Mouse (Mus musculus) stomach, embryonic 14.5 days (tissue): ENCODE data around the gene Tuba1b. TPM values are rescaled to one million over a fixed set of nuclear protein-coding genes. Genes with fewer than 3 reads are reported as not detected.
"Not testable (repeated sequence)": the region's sequence is repeated elsewhere in the genome, so short reads cannot be mapped to it uniquely, and the experiment has no call there.

ENCODE experiments used
- ATAC-seq: fragments of 200-750 bp; cut with Nextera tagmentation; 2 replicates; pipeline ENCODE4 v1.8.0; 2017; ENCODE audit warnings: low read depth, moderate TSS enrichment; ENCODE audit not compliant: insufficient number of reproducible peaks, insufficient read depth, low FRiP score
- H3K27ac ChIP-seq: fragments of 300-500 bp; sonication (generic); 2 replicates; pipeline ENCODE4 v1.5.1; 2014; ENCODE audit warnings: mild to moderate bottlenecking, low read length, moderate library complexity, mixed read lengths
- H3K27me3 ChIP-seq: fragments of 300-500 bp; sonication (generic); 2 replicates; pipeline ENCODE4 v1.6.1; 2014; ENCODE audit warnings: low read length, control low read depth, mixed read lengths; ENCODE audit not compliant: control insufficient read depth, insufficient read depth
- H3K36me3 ChIP-seq: fragments of 300-500 bp; sonication (generic); 2 replicates; pipeline ENCODE4 v1.6.1; 2014; ENCODE audit warnings: mild to moderate bottlenecking, control low read depth, low read length, moderate library complexity, mixed read lengths; ENCODE audit not compliant: control insufficient read depth, insufficient read depth
- H3K4me1 ChIP-seq: fragments of 300-500 bp; sonication (generic); 2 replicates; pipeline ENCODE4 v1.6.1; 2014; ENCODE audit warnings: low read length, control low read depth, mixed read lengths; ENCODE audit not compliant: control insufficient read depth, insufficient read depth
- H3K4me2 ChIP-seq: fragments of 300-500 bp; sonication (generic); replicated peaks from 2 replicates; pipeline ENCODE4 v1.6.1; 2014; ENCODE audit warnings: low read depth, low read length, control low read depth
- H3K4me3 ChIP-seq: fragments of 300-500 bp; sonication (generic); 2 replicates; pipeline ENCODE4 v1.5.1; 2014; ENCODE audit warnings: low read depth, low read length, control low read depth
- H3K9ac ChIP-seq: fragments of 300-500 bp; sonication (generic); replicated peaks from 2 replicates; pipeline ENCODE4 v1.6.1; 2014; ENCODE audit warnings: low read depth, mild to moderate bottlenecking, control low read depth, low read length, moderate library complexity, mixed read lengths
- H3K9me3 ChIP-seq: fragments of 300-500 bp; sonication (generic); 2 replicates; pipeline ENCODE4 v1.6.1; 2016; ENCODE audit warnings: low read depth, low read length, control low read depth; ENCODE audit not compliant: control insufficient read depth
- WGBS: fragments of 180-500 bp; shearing (Covaris S2); extraction: QIAGEN DNeasy Blood & Tissue Kit; methylation state at CpG from one replicate; pipeline ENCODE4 v1.1.7; 2014; 5-methylcytosine and 5-hydroxymethylcytosine counted together
- polyA plus RNA-seq: library from polyadenylated mRNA; unstranded; fragments of >200 nt; fragmentation: Nextera tagmentation; extraction: Ambion mirVana; gene quantifications from 2 replicates; pipeline ENCODE4 v1.2.1, GENCODE M21; 2014

The Tuba1b gene
- polyA plus RNA-seq, 1 experiment from 2014 or later: 1,685 TPM

GRCm38 (mm10) chr15:98973015-98973614, 38.8 kb upstream of the Tuba1b start:
- Histone ChIP-seq H3K9ac (no peak overlapping the region), H3K4me1 (peaks cover 14% of the 10 kb centered on the region), H3K4me3 (no peak overlapping the region), H3K4me2 (no peak overlapping the region), H3K27ac (no peak overlapping the region), H3K9me3 (no peaks in the 10 kb centered on the region), H3K27me3 (no peaks in the 10 kb centered on the region), H3K36me3 (no peaks in the 10 kb centered on the region)
- ATAC-seq: no peak
- WGBS: 84% methylated on average over 9 of the region's 9 CpGs

GRCm38 (mm10) chr15:98971576-98972320, 37.4 kb upstream of the Tuba1b start:
- H3K4me3 ChIP-seq, H3K9ac ChIP-seq, ATAC-seq, H3K27me3 ChIP-seq, H3K36me3 ChIP-seq, H3K27ac ChIP-seq, H3K9me3 ChIP-seq, H3K4me2 ChIP-seq: not testable (repeated sequence)
- 67% methylated on average over 15 of the region's 15 CpGs for WGBS
- H3K4me1 ChIP-seq: peaks cover 14% of the 10 kb centered on the region

- no peaks in the 10 kb centered on the region for H3K9me3 ChIP-seq
- H3K27me3 ChIP-seq: no peaks in the 10 kb centered on the region
- H3K27ac ChIP-seq: no peak overlapping the region
- H3K4me1 ChIP-seq: peaks cover 14% of the 10 kb centered on the region
- no peak overlapping the region for H3K9ac ChIP-seq
- no peak overlapping the region for H3K4me3 ChIP-seq
- no peak overlapping the region for H3K4me2 ChIP-seq
- H3K36me3 ChIP-seq: no peaks in the 10 kb centered on the region
- ATAC-seq: no peak
- 30% methylated on average over 4 of the region's 4 CpGs for WGBS
Observed at GRCm38 (mm10) chr15:98971111-98971510, 36.7 kb upstream of the Tuba1b start.

- Histone ChIP-seq H3K27ac (peak overlapping the region; percentile 76; the same call in 1 of the 2 replicates), H3K27me3 (no peaks in the 10 kb centered on the region), H3K4me1 (peaks cover 14% of the 10 kb centered on the region), H3K36me3 (no peaks in the 10 kb centered on the region), H3K4me3 (no peak overlapping the region), H3K9ac (0 out of 2 replicates have a peak overlapping the region, but pooled peaks have one; percentile 7), H3K9me3 (no peaks in the 10 kb centered on the region), H3K4me2 (0 out of 2 replicates have a peak overlapping the region, but pooled peaks have one; percentile 4)
- 17% methylated on average over 16 of the region's 16 CpGs for WGBS
- ATAC-seq: no peak
Observed at GRCm38 (mm10) chr15:98969372-98970101, 35.2 kb upstream of the Tuba1b start.

GRCm38 (mm10) chr15:98968701-98969371, 34.5 kb upstream of the Tuba1b start:
- ATAC-seq: peak; percentile 53; the same call in 1 of the 2 replicates
- H3K9me3 ChIP-seq: 0 out of 2 replicates have a peak, but pooled peaks cover 2% of the 10 kb centered on the region
- 14% methylated on average over 12 of the region's 12 CpGs for WGBS
- H3K27me3 ChIP-seq: no peaks in the 10 kb centered on the region
- H3K4me3 ChIP-seq: no peak overlapping the region
- peaks cover 14% of the 10 kb centered on the region for H3K4me1 ChIP-seq
- 0 out of 2 replicates have a peak overlapping the region, but pooled peaks have one; percentile 4 for H3K4me2 ChIP-seq
- no peak overlapping the region; the same call in 1 of the 2 replicates for H3K9ac ChIP-seq
- H3K36me3 ChIP-seq: no peaks in the 10 kb centered on the region
- H3K27ac ChIP-seq: peak overlapping the region; percentile 56; the same call in 1 of the 2 replicates

GRCm38 (mm10) chr15:98959531-98959930, 25.2 kb upstream of the Tuba1b start:
- H3K9me3 ChIP-seq: 0 out of 2 replicates have a peak, but pooled peaks cover 3% of the 10 kb centered on the region
- no peaks in the 10 kb centered on the region for H3K36me3 ChIP-seq
- H3K27me3 ChIP-seq: no peaks in the 10 kb centered on the region
- no peak overlapping the region for H3K27ac ChIP-seq
- H3K4me2 ChIP-seq: no peak overlapping the region
- WGBS: 65% methylated on average over 3 of the region's 3 CpGs
- no peak overlapping the region for H3K9ac ChIP-seq
- H3K4me3 ChIP-seq: no peak overlapping the region
- no peaks in the 10 kb centered on the region for H3K4me1 ChIP-seq
- ATAC-seq: no peak

GRCm38 (mm10) chr15:98958901-98959420, 24.6 kb upstream of the Tuba1b start:
- Histone ChIP-seq H3K4me1 (no peaks in the 10 kb centered on the region), H3K27ac (no peak overlapping the region), H3K27me3 (no peaks in the 10 kb centered on the region), H3K9ac (no peak overlapping the region), H3K4me3 (no peak overlapping the region), H3K9me3 (0 out of 2 replicates have a peak, but pooled peaks cover 2% of the 10 kb centered on the region), H3K4me2 (no peak overlapping the region), H3K36me3 (no peaks in the 10 kb centered on the region)
- ATAC-seq: no peak
- WGBS: 83% methylated on average over 4 of the region's 4 CpGs

- Histone ChIP-seq H3K4me3 (no peak overlapping the region), H3K9ac (no peak overlapping the region), H3K4me1 (no peaks in the 10 kb centered on the region), H3K27me3 (no peaks in the 10 kb centered on the region), H3K27ac (no peak overlapping the region), H3K36me3 (no peaks in the 10 kb centered on the region), H3K4me2 (no peak overlapping the region), H3K9me3 (no peaks in the 10 kb centered on the region)
- WGBS: 57% methylated on average over 5 of the region's 5 CpGs
- ATAC-seq: no peak
Observed at GRCm38 (mm10) chr15:98957475-98957874, 23.1 kb upstream of the Tuba1b start.
